In the genomic region with DNA sequence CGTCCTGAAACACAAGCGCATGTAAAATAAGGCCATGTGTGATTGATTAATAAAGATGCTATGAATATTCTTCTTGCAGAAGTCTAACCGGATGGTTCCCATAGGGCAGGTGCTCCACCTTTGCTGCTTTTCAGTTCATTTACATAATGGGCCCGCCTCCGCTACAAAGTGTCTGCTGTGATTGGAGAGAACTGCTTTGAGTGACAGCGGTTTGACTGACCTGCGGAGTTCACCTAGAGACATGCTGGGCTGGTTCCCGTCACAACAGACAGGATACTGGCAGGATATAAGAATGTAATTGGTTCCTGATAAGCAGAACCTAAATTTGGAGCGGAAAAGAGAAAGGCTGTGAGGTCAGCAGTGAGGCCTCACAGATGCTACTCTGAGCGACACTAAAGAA, we compare ENCODE assay signal across 9 mouse cellular contexts. TPM values are rescaled to one million over a fixed set of nuclear protein-coding genes. Genes with fewer than 3 reads are reported as not detected.
DNase-seq lines count a peak whose midpoint lies in the region; ATAC-seq and TF ChIP-seq lines count a peak whose summit lies in the region.
"Had no signal": no experiment of that assay in that cellular context is flagged by ENCODE, and none has a peak within 500 bp of the region (broad histone marks: within the 10 kb centered on the region; RNA-seq: fewer than 3 reads in every experiment).

No protein-coding gene starts in this region.

- H3K4me1 ChIP-seq in kidney, postnatal 0 days (replicated peaks; ENCODE audit: insufficient read depth, low read length) = 0 out of 2 replicates have a peak, but pooled peaks cover 4% of the 10 kb centered on the region
- no peaks in the 10 kb centered on the region for H3K4me1 ChIP-seq in embryonic facial prominence, embryonic 11.5 days (ENCODE audit: control insufficient read depth, insufficient read depth, low read length)
- H3K4me1 ChIP-seq in hindbrain, embryonic 16.5 days (ENCODE audit: control insufficient read depth, insufficient read depth, low read depth, low read length) = no peaks in the 10 kb centered on the region
- no peaks in the 10 kb centered on the region for H3K4me1 ChIP-seq in neural tube, embryonic 15.5 days

- H3K27me3 ChIP-seq in kidney, postnatal 0 days (ENCODE audit: insufficient read depth, low read length) = no peaks in the 10 kb centered on the region
- H3K27me3 ChIP-seq in embryonic facial prominence, embryonic 11.5 days (ENCODE audit: control insufficient read depth, insufficient read depth, low read length) = no peaks in the 10 kb centered on the region
- H3K27me3 ChIP-seq in hindbrain, embryonic 16.5 days (replicated peaks; ENCODE audit: control insufficient read depth, insufficient read depth, low read length) = no peaks in the 10 kb centered on the region
- H3K27me3 ChIP-seq in neural tube, embryonic 15.5 days (replicated peaks) = no peaks in the 10 kb centered on the region
- H3K27me3 ChIP-seq: Patski had no signal

- H3K9ac ChIP-seq in kidney, postnatal 0 days (ENCODE audit: low read depth, low read length) = no peak overlapping the region
- no peak overlapping the region for H3K9ac ChIP-seq in embryonic facial prominence, embryonic 11.5 days (replicated peaks; ENCODE audit: low read length)
- H3K9ac ChIP-seq in hindbrain, embryonic 16.5 days (ENCODE audit: low read depth, low read length) = no peak overlapping the region; the same call in 1 of the 2 replicates
- H3K9ac ChIP-seq in neural tube, embryonic 15.5 days (replicated peaks) = no peak overlapping the region

- WGBS in kidney, postnatal 0 days = 52% methylated on average over 10 of the region's 10 CpGs
- 45% methylated on average over 10 of the region's 10 CpGs for WGBS in embryonic facial prominence, embryonic 11.5 days
- 41% methylated on average over 10 of the region's 10 CpGs for WGBS in hindbrain, embryonic 16.5 days
- WGBS in neural tube, embryonic 15.5 days = 43% methylated on average over 10 of the region's 10 CpGs

- no peak overlapping the region for H3K4me3 ChIP-seq in kidney, postnatal 0 days (replicated peaks; ENCODE audit: low read depth, low read length)
- no peak overlapping the region for H3K4me3 ChIP-seq in embryonic facial prominence, embryonic 11.5 days (ENCODE audit: low read depth, low read length)
- peak overlapping the region; percentile 27 for H3K4me3 ChIP-seq in hindbrain, embryonic 16.5 days (ENCODE audit: low read length)
- H3K4me3 ChIP-seq in neural tube, embryonic 15.5 days (replicated peaks) = peak overlapping the region; percentile 16

- H3K36me3 ChIP-seq in kidney, postnatal 0 days (ENCODE audit: insufficient read depth, low read length) = no peaks in the 10 kb centered on the region
- H3K36me3 ChIP-seq in embryonic facial prominence, embryonic 11.5 days (replicated peaks; ENCODE audit: control insufficient read depth, insufficient read depth, low read depth, low read length) = no peaks in the 10 kb centered on the region
- H3K36me3 ChIP-seq in hindbrain, embryonic 16.5 days (ENCODE audit: control insufficient read depth, insufficient read depth, low read length) = no peaks in the 10 kb centered on the region
- H3K36me3 ChIP-seq in neural tube, embryonic 15.5 days = no peaks in the 10 kb centered on the region

- TF ChIP-seq CTCF in kidney, postnatal 0 days (IDR thresholded peaks at IDR 0.05; ENCODE audit: low read depth) = no peak

- DNase-seq in kidney, postnatal 0 days (ENCODE audit: low spot score) = peak; percentile 23
- DNase-seq in kidney, adult 18-20 months = no peak
- DNase-seq in embryonic facial prominence, embryonic 11.5 days (ENCODE audit: low spot score) = peak; percentile 33
- DNase-seq in frontal cortex, postnatal 36 days (ENCODE audit: low spot score in 2 of 2) = no peak
- no peak for DNase-seq in frontal cortex, postnatal 14 days (ENCODE audit: low spot score in 2 of 2)

- H3K27ac ChIP-seq in kidney, postnatal 0 days = no peak overlapping the region
- H3K27ac ChIP-seq in embryonic facial prominence, embryonic 11.5 days (replicated peaks; ENCODE audit: low read depth, low read length) = no peak overlapping the region
- no peak overlapping the region for H3K27ac ChIP-seq in hindbrain, embryonic 16.5 days (ENCODE audit: low read depth, low read length)
- no peak overlapping the region for H3K27ac ChIP-seq in neural tube, embryonic 15.5 days (replicated peaks)

- no peaks in the 10 kb centered on the region for H3K9me3 ChIP-seq in kidney, postnatal 0 days (replicated peaks; ENCODE audit: low read length)
- H3K9me3 ChIP-seq in embryonic facial prominence, embryonic 11.5 days (replicated peaks; ENCODE audit: control insufficient read depth, low read length) = no peaks in the 10 kb centered on the region
- H3K9me3 ChIP-seq in hindbrain, embryonic 16.5 days (ENCODE audit: control insufficient read depth, low read length) = no peaks in the 10 kb centered on the region
- no peaks in the 10 kb centered on the region for H3K9me3 ChIP-seq in neural tube, embryonic 15.5 days (replicated peaks)

- no peak for ATAC-seq in kidney, postnatal 0 days (replicated peaks; ENCODE audit: low FRiP score, low read depth)
- ATAC-seq in embryonic facial prominence, embryonic 11.5 days (replicated peaks; ENCODE audit: insufficient number of reproducible peaks, low FRiP score, low TSS enrichment, low read depth) = no peak
- ATAC-seq in hindbrain, embryonic 16.5 days = peak; percentile 37; the same call in 1 of the 2 replicates
- ATAC-seq in neural tube, embryonic 15.5 days (ENCODE audit: low FRiP score) = no peak
- no peak for ATAC-seq in monocyte, adult 5-6 weeks (replicated peaks; ENCODE audit: insufficient number of reproducible peaks, low FRiP score, low TSS enrichment, poor library complexity, severe bottlenecking)
- ATAC-seq: Patski had no signal

- no peak overlapping the region for H3K4me2 ChIP-seq in kidney, postnatal 0 days (ENCODE audit: low read length)
- no peak overlapping the region for H3K4me2 ChIP-seq in embryonic facial prominence, embryonic 11.5 days (ENCODE audit: low read depth, low read length)
- peak overlapping the region; percentile 47 for H3K4me2 ChIP-seq in hindbrain, embryonic 16.5 days (ENCODE audit: low read length)
- H3K4me2 ChIP-seq in neural tube, embryonic 15.5 days = peak overlapping the region; percentile 38

RNA-seq across cellular contexts. Expression of a gene that starts 13.4 kb away (rescaled TPM):
- 72.5 and 79.0 TPM in 2 replicates for polyA plus RNA-seq in kidney, postnatal 0 days (2015; fragmentation: Nextera tagmentation; extraction: Ambion mirVana)
- polyA plus RNA-seq in embryonic facial prominence, embryonic 11.5 days (2014; fragmentation: Nextera tagmentation; extraction: Ambion mirVana) = 21.9 and 23.0 TPM in 2 replicates
- 40.7 and 41.5 TPM in 2 replicates for polyA plus RNA-seq in hindbrain, embryonic 16.5 days (2015; fragmentation: Nextera tagmentation; extraction: Ambion mirVana)
- polyA plus RNA-seq in neural tube, embryonic 15.5 days (2015; fragmentation: Nextera tagmentation; extraction: Ambion mirVana) = 49.8 and 64.3 TPM in 2 replicates
- 1.8 to 2.3 TPM in 2 of 3 replicates, not detected in the other for total RNA-seq in monocyte, adult 5-6 weeks (2017)

Comparison
In these comparisons a context has a peak if more than half of its experiments do, and no peak if none do; other contexts are left out.
1. DNase-seq: peak in kidney, postnatal 0 days (single experiment) and embryonic facial prominence, embryonic 11.5 days (single experiment); none in kidney, adult 18-20 months (single experiment), frontal cortex, postnatal 36 days (0 of 2) and frontal cortex, postnatal 14 days (0 of 2).
2. H3K4me2 ChIP-seq: peak in hindbrain, embryonic 16.5 days (single experiment) and neural tube, embryonic 15.5 days (single experiment); none in kidney, postnatal 0 days (single experiment) and embryonic facial prominence, embryonic 11.5 days (single experiment).
3. H3K4me3 ChIP-seq: peak in hindbrain, embryonic 16.5 days (single experiment) and neural tube, embryonic 15.5 days (single experiment); none in kidney, postnatal 0 days (single experiment) and embryonic facial prominence, embryonic 11.5 days (single experiment).